Mouse (Mus musculus) MEL (cell line): ENCODE measurements around the gene Myh3. TPM values are rescaled to one million over a fixed set of nuclear protein-coding genes. Genes with fewer than 3 reads are reported as not detected.

Source experiments
- DNase-seq: peaks from one replicate; pipeline ENCODE4 v3.0.0; 2011; ENCODE audit warnings: low read depth, low spot score
- H3K27ac ChIP-seq: 2 replicates; pipeline ENCODE4 v1.5.1; 2012; ENCODE audit warnings: low read depth, mild to moderate bottlenecking, control low read depth, low read length, moderate library complexity; ENCODE audit not compliant: control insufficient read depth
- H3K27me3 ChIP-seq, 2 experiments: fragments of 150-350 bp in 1 of 2; sonication (generic) in 1 of 2; 2 replicates each; pipeline ENCODE4 v1.6.1; 2012; ENCODE audit warnings: low read length in 2 of 2, mild to moderate bottlenecking in 2 of 2, improper control_type of control experiment in 1 of 2, moderate library complexity in 1 of 2; ENCODE audit not compliant: insufficient read depth in 2 of 2, control insufficient read depth in 1 of 2
- H3K36me3 ChIP-seq, 2 experiments: 2 replicates each; pipeline ENCODE4 v1.6.1; 2012 to 2014; ENCODE audit warnings: low read length in 2 of 2, improper control_type of control experiment in 1 of 2, inconsistent platforms in 1 of 2, mild to moderate bottlenecking in 1 of 2; ENCODE audit not compliant: insufficient read depth in 2 of 2, control insufficient read depth in 1 of 2
- H3K4me1 ChIP-seq, 2 experiments: fragments of 150-350 bp in 1 of 2; sonication (generic) in 1 of 2; 2 replicates each; pipeline ENCODE4 v1.6.1; 2012; ENCODE audit warnings: low read length in 2 of 2, improper control_type of control experiment in 1 of 2, mild to moderate bottlenecking in 1 of 2; ENCODE audit not compliant: insufficient read depth in 2 of 2, control insufficient read depth in 1 of 2
- H3K4me3 ChIP-seq, 2 experiments: fragments of 150-350 bp in 1 of 2; sonication (generic) in 1 of 2; 2 replicates each; pipeline ENCODE4 v1.5.1; 2012; ENCODE audit warnings: low read depth in 2 of 2, low read length in 2 of 2, mild to moderate bottlenecking in 2 of 2, moderate library complexity in 2 of 2, control low read depth in 1 of 2, improper control_type of control experiment in 1 of 2; ENCODE audit not compliant: control insufficient read depth in 1 of 2, insufficient read depth in 1 of 2
- H3K79me2 ChIP-seq: 2 replicates; pipeline ENCODE4 v1.6.1; 2012; ENCODE audit warnings: mild to moderate bottlenecking, low read length, moderate library complexity; ENCODE audit not compliant: control insufficient read depth, poor library complexity, insufficient read depth
- H3K9ac ChIP-seq: 2 replicates; pipeline ENCODE4 v1.6.1; 2012; ENCODE audit warnings: low read depth, mild to moderate bottlenecking, control low read depth, low read length, moderate library complexity; ENCODE audit not compliant: control insufficient read depth, poor library complexity, severe bottlenecking
- H3K9me3 ChIP-seq: fragments of 150-350 bp; sonication (generic); replicated peaks from 2 replicates; pipeline ENCODE4 v1.6.1; 2012; ENCODE audit warnings: mild to moderate bottlenecking, low read length, improper control_type of control experiment, moderate library complexity; ENCODE audit not compliant: insufficient read depth
- BHLHE40 ChIP-seq: IDR thresholded peaks from 2 replicates; pipeline ENCODE4 v1.6.1; 2012; ENCODE audit warnings: low read depth, mild to moderate bottlenecking, inconsistent platforms, low read length, improper control_type of control experiment, borderline replicate concordance
- CHD1 ChIP-seq: IDR thresholded peaks from 2 replicates; pipeline ENCODE4 v1.6.1; 2012; ENCODE audit warnings: low read depth, mild to moderate bottlenecking, inconsistent platforms, low read length, improper control_type of control experiment
- CTCF ChIP-seq, 3 experiments: IDR thresholded peaks in 2 of 3; conservative IDR thresholded peaks in 1 of 3; 2 replicates each; pipeline ENCODE4 v1.5.1; 2011 to 2012; ENCODE audit warnings: low read length in 3 of 3, low read depth in 2 of 3, mild to moderate bottlenecking in 2 of 3, improper control_type of control experiment in 1 of 3, inconsistent platforms in 1 of 3, mixed read lengths in 1 of 3, moderate library complexity in 1 of 3; ENCODE audit not compliant: control insufficient read depth in 1 of 3, insufficient read depth in 1 of 3, poor library complexity in 1 of 3, severe bottlenecking in 1 of 3
- E2F4 ChIP-seq: IDR thresholded peaks from 2 replicates; pipeline ENCODE4 v1.6.1; 2011; ENCODE audit warnings: low read depth, low read length, improper control_type of control experiment, borderline replicate concordance
- ELF1 ChIP-seq: IDR thresholded peaks from 2 replicates; pipeline ENCODE4 v1.6.1; 2014; ENCODE audit warnings: low read depth, mild to moderate bottlenecking, inconsistent platforms, low read length, improper control_type of control experiment, moderate library complexity
- EP300 ChIP-seq, 2 experiments: IDR thresholded peaks; 2 replicates each; pipeline ENCODE4 v1.6.1; 2011; ENCODE audit warnings: improper control_type of control experiment in 2 of 2, low read length in 2 of 2, low read depth in 1 of 2, mild to moderate bottlenecking in 1 of 2
- ETS1 ChIP-seq: IDR thresholded peaks from 2 replicates; pipeline ENCODE4 v1.6.1; 2012; ENCODE audit warnings: low read depth, mild to moderate bottlenecking, inconsistent platforms, low read length, improper control_type of control experiment, moderate library complexity
- GABPA ChIP-seq: IDR thresholded peaks from 2 replicates; pipeline ENCODE4 v1.6.1; 2012; ENCODE audit warnings: low read depth, mild to moderate bottlenecking, inconsistent platforms, low read length, improper control_type of control experiment, moderate library complexity
- GATA1 ChIP-seq: IDR thresholded peaks from 2 replicates; pipeline ENCODE4 v1.6.1; 2011; ENCODE audit warnings: low read depth, low read length, improper control_type of control experiment
- HCFC1 ChIP-seq: IDR thresholded peaks from 2 replicates; pipeline ENCODE4 v1.6.1; 2012; ENCODE audit warnings: low read depth, mild to moderate bottlenecking, inconsistent platforms, low read length, improper control_type of control experiment, moderate library complexity
- JUND ChIP-seq: IDR thresholded peaks from 2 replicates; pipeline ENCODE4 v1.6.1; 2011; ENCODE audit warnings: low read depth, mild to moderate bottlenecking, improper control_type of control experiment, low read length
- KAT2A ChIP-seq: conservative IDR thresholded peaks from 2 replicates; pipeline ENCODE4 v1.6.1; 2012; ENCODE audit warnings: low read depth, low read length, improper control_type of control experiment, inconsistent platforms
- MAFK ChIP-seq: IDR thresholded peaks from 2 replicates; pipeline ENCODE4 v1.6.1; 2011; ENCODE audit warnings: low read depth, mild to moderate bottlenecking, low read length, improper control_type of control experiment, borderline replicate concordance
- MEF2A ChIP-seq: IDR thresholded peaks from 2 replicates; pipeline ENCODE4 v1.6.1; 2014; ENCODE audit warnings: low read depth, mild to moderate bottlenecking, inconsistent platforms, low read length, improper control_type of control experiment; ENCODE audit not compliant: poor library complexity, insufficient replicate concordance, severe bottlenecking; ENCODE audit errors: extremely low read depth
- MXI1 ChIP-seq: IDR thresholded peaks from 2 replicates; pipeline ENCODE4 v1.6.1; 2011; ENCODE audit warnings: mild to moderate bottlenecking, low read depth, low read length, improper control_type of control experiment
- MYB ChIP-seq: IDR thresholded peaks from 2 replicates; pipeline ENCODE4 v1.6.1; 2011; ENCODE audit warnings: mild to moderate bottlenecking, low read depth, low read length, improper control_type of control experiment
- MYC ChIP-seq: IDR thresholded peaks from 2 replicates; pipeline ENCODE4 v1.6.1; 2011; ENCODE audit warnings: low read depth, mild to moderate bottlenecking, low read length, improper control_type of control experiment, moderate library complexity
- NELFE ChIP-seq: IDR thresholded peaks from 2 replicates; pipeline ENCODE4 v1.6.1; 2011; ENCODE audit warnings: low read depth, low read length, improper control_type of control experiment
- NRF1 ChIP-seq: IDR thresholded peaks from 2 replicates; pipeline ENCODE4 v1.6.1; 2014; ENCODE audit warnings: low read depth, mild to moderate bottlenecking, inconsistent platforms, low read length, improper control_type of control experiment, moderate library complexity; ENCODE audit not compliant: poor library complexity, insufficient read depth, severe bottlenecking
- POLR2A ChIP-seq, 2 experiments: IDR thresholded peaks; 2 replicates each; pipeline ENCODE4 v1.6.1; 2011 to 2012; ENCODE audit warnings: low read length in 2 of 2, mild to moderate bottlenecking in 2 of 2, control low read depth in 1 of 2, improper control_type of control experiment in 1 of 2, low read depth in 1 of 2, moderate library complexity in 1 of 2; ENCODE audit not compliant: control insufficient read depth in 1 of 2, insufficient read depth in 1 of 2, poor library complexity in 1 of 2
- POLR2AphosphoS2 ChIP-seq: IDR thresholded peaks from 2 replicates; pipeline ENCODE4 v1.6.1; 2011; ENCODE audit warnings: low read length, improper control_type of control experiment
- POLR2AphosphoS5 ChIP-seq: IDR thresholded peaks from 2 replicates; pipeline ENCODE4 v1.6.1; 2012; ENCODE audit warnings: low read depth, borderline replicate concordance, mild to moderate bottlenecking, inconsistent platforms, low read length, moderate library complexity, mixed read lengths
- RAD21 ChIP-seq: IDR thresholded peaks from 2 replicates; pipeline ENCODE4 v1.6.1; 2011; ENCODE audit warnings: mild to moderate bottlenecking, low read depth, low read length, improper control_type of control experiment
- RCOR1 ChIP-seq: IDR thresholded peaks from 2 replicates; pipeline ENCODE4 v1.6.1; 2012; ENCODE audit warnings: low read depth, mild to moderate bottlenecking, inconsistent platforms, low read length, improper control_type of control experiment
- SIN3A ChIP-seq: IDR thresholded peaks from 2 replicates; pipeline ENCODE4 v1.6.1; 2012; ENCODE audit warnings: low read length, improper control_type of control experiment, inconsistent platforms
- SMC3 ChIP-seq: IDR thresholded peaks from 2 replicates; pipeline ENCODE4 v1.6.1; 2011; ENCODE audit warnings: low read depth, low read length, improper control_type of control experiment
- TAL1 ChIP-seq: IDR thresholded peaks from 2 replicates; pipeline ENCODE4 v1.6.1; 2012; ENCODE audit warnings: mild to moderate bottlenecking, inconsistent platforms, low read length, moderate library complexity, mixed read lengths
- TCF12 ChIP-seq: IDR thresholded peaks from 2 replicates; pipeline ENCODE4 v1.6.1; 2014; ENCODE audit warnings: low read depth, mild to moderate bottlenecking, inconsistent platforms, low read length, improper control_type of control experiment, moderate library complexity
- USF1 ChIP-seq: IDR thresholded peaks from 2 replicates; pipeline ENCODE4 v1.6.1; 2014; ENCODE audit warnings: low read depth, mild to moderate bottlenecking, inconsistent platforms, low read length, improper control_type of control experiment, moderate library complexity
- ZMIZ1 ChIP-seq: IDR thresholded peaks from 2 replicates; pipeline ENCODE4 v1.6.1; 2012; ENCODE audit warnings: low read depth, mild to moderate bottlenecking, inconsistent platforms, low read length, improper control_type of control experiment, moderate library complexity
- ZNF384 ChIP-seq: IDR thresholded peaks from 2 replicates; pipeline ENCODE4 v1.6.1; 2012; ENCODE audit warnings: low read depth, mild to moderate bottlenecking, inconsistent platforms, low read length, improper control_type of control experiment
- polyA plus RNA-seq, 2 experiments: library from polyadenylated mRNA; stranded (reverse) in 1 of 2; unstranded in 1 of 2; fragments of >175 nt in 1 of 2; fragments of >200 nt in 1 of 2; gene quantifications; 2 replicates each; pipeline versions ENCODE4 v1.2.1 to v1.2.4; 2012; ENCODE audit warnings: low replicate concordance in 2 of 2, low read depth in 1 of 2; ENCODE audit not compliant: insufficient read length in 2 of 2, insufficient read depth in 1 of 2, missing spikeins in 1 of 2
- total RNA-seq: library from RNA; depleted of rRNA; stranded (reverse); fragments of 300-350 nt; gene quantifications from 2 replicates; pipeline ENCODE4 v1.2.3, GENCODE M21; 2012

Myh3 gene
- total and polyA plus RNA-seq, 3 experiments, result 0.81 to 1.7 TPM; not detected in 1

- Histone ChIP-seq H3K27ac (no peak overlapping the region), H3K36me3 (no peaks in the 10 kb centered on the region), H3K4me3 (no peak overlapping the region), H3K79me2 (no peaks in the 10 kb centered on the region), H3K9me3 (no peaks in the 10 kb centered on the region), H3K27me3 (no peaks in the 10 kb centered on the region), H3K4me1 (no peaks in the 10 kb centered on the region), H3K9ac (no peak overlapping the region)
- DNase-seq, result no peak
- TF ChIP-seq BHLHE40 (no peak), GABPA (no peak), POLR2A (IDR thresholded peaks at IDR 0.05; ENCODE audit: control insufficient read depth in 1 of 2, insufficient read depth in 1 of 2, low read depth in 1 of 2, low read length in 2 of 2, poor library complexity in 1 of 2) (no peak), EP300 (IDR thresholded peaks at IDR 0.05; ENCODE audit: low read depth in 1 of 2, low read length in 2 of 2) (no peak), ZMIZ1 (no peak), MYB (no peak), SIN3A (no peak), MXI1 (no peak), JUND (no peak), MYC (no peak), USF1 (no peak), KAT2A (no peak), CTCF (IDR thresholded peaks at IDR 0.05 in 2 of 3, conservative IDR thresholded peaks at IDR 0.05 in 1 of 3; ENCODE audit: control insufficient read depth in 1 of 3, insufficient read depth in 1 of 3, low read depth in 2 of 3, low read length in 3 of 3, poor library complexity in 1 of 3, severe bottlenecking in 1 of 3) (no peak), ZNF384 (no peak), POLR2AphosphoS5 (no peak), MAFK (no peak), ELF1 (no peak), POLR2AphosphoS2 (no peak), E2F4 (no peak), CHD1 (no peak)
These were observed 41.5 kb downstream of the Myh3 start for GRCm38 (mm10) chr11:67119539-67120070.

- no peak for DNase-seq
- H3K4me3 ChIP-seq, result no peak overlapping the region
- no peaks in the 10 kb centered on the region for H3K4me1 ChIP-seq
- H3K27me3 ChIP-seq, result no peaks in the 10 kb centered on the region
- no peaks in the 10 kb centered on the region for H3K36me3 ChIP-seq
- no peaks in the 10 kb centered on the region for H3K79me2 ChIP-seq
- no peak overlapping the region for H3K9ac ChIP-seq
- H3K27ac ChIP-seq, result no peak overlapping the region
- no peaks in the 10 kb centered on the region for H3K9me3 ChIP-seq
- TF ChIP-seq RAD21, result no peak
- no peak for TF ChIP-seq MYB
- no peak for TF ChIP-seq NRF1
- TF ChIP-seq ETS1, result no peak
- TF ChIP-seq GATA1, result no peak
- TF ChIP-seq MEF2A, result no peak
- TF ChIP-seq KAT2A, result no peak
- no peak for TF ChIP-seq JUND
- no peak for TF ChIP-seq SMC3
- no peak for TF ChIP-seq E2F4
- TF ChIP-seq ZNF384, result no peak
- TF ChIP-seq RCOR1, result no peak
- no peak for TF ChIP-seq CHD1
- TF ChIP-seq NELFE, result no peak
- no peak for TF ChIP-seq TCF12
- no peak for TF ChIP-seq TAL1
- no peak for TF ChIP-seq USF1
- no peak for TF ChIP-seq HCFC1
These were observed 42.7 kb downstream of the Myh3 start for GRCm38 (mm10) chr11:67120697-67121294.
